Comparison of ENCODE assay signal across 18 mouse cellular contexts in genomic region chr2:101592886-101593285, GRCm38 (mm10). TPM values are rescaled to one million over a fixed set of nuclear protein-coding genes. Genes with fewer than 3 reads are reported as not detected.
DNase-seq lines count a peak whose midpoint lies in the region; ATAC-seq and TF ChIP-seq lines count a peak whose summit lies in the region.
"Had no signal": no experiment of that assay in that cellular context is flagged by ENCODE, and none has a peak within 500 bp of the region (broad histone marks: within the 10 kb centered on the region; RNA-seq: fewer than 3 reads in every experiment).

No protein-coding gene starts in this region.

- no peak overlapping the region for H3K4me2 ChIP-seq in forebrain, postnatal 0 days (ENCODE audit: low read depth)
- H3K4me2 ChIP-seq in neural tube, embryonic 15.5 days: 0 out of 2 replicates have a peak overlapping the region, but pooled peaks have one; percentile 1
- no peak overlapping the region for H3K4me2 ChIP-seq in kidney, embryonic 14.5 days (replicated peaks; ENCODE audit: low read depth, low read length)
- H3K4me2 ChIP-seq: liver, embryonic 12.5 days had no signal

- no peak for TF ChIP-seq CTCF in thymus, adult 2 months (IDR thresholded peaks at IDR 0.05; ENCODE audit: borderline replicate concordance, control insufficient read depth, extremely low read depth, insufficient read depth, low read length, poor library complexity)
- no peak for TF ChIP-seq CTCF in forebrain, postnatal 0 days (IDR thresholded peaks at IDR 0.05; ENCODE audit: low read depth)

- H3K27ac ChIP-seq in thymus, adult 2 months (ENCODE audit: control insufficient read depth, insufficient read depth, low read length): peak overlapping the region; percentile 90; the same call in 1 of the 2 replicates
- H3K27ac ChIP-seq in forebrain, postnatal 0 days (ENCODE audit: low read depth, low read length): no peak overlapping the region
- peak overlapping the region; percentile 69 for H3K27ac ChIP-seq in midbrain, embryonic 10.5 days (replicated peaks)
- peak overlapping the region; percentile 60 for H3K27ac ChIP-seq in neural tube, embryonic 15.5 days (replicated peaks)
- H3K27ac ChIP-seq in kidney, embryonic 14.5 days (ENCODE audit: low read depth, low read length): no peak overlapping the region
- H3K27ac ChIP-seq: liver, embryonic 12.5 days had no signal

- no peaks in the 10 kb centered on the region for H3K36me3 ChIP-seq in thymus, adult 2 months (ENCODE audit: control insufficient read depth, insufficient read depth, low read length)
- no peaks in the 10 kb centered on the region for H3K36me3 ChIP-seq in forebrain, postnatal 0 days (ENCODE audit: insufficient read depth)
- H3K36me3 ChIP-seq in midbrain, embryonic 10.5 days: no peaks in the 10 kb centered on the region
- no peaks in the 10 kb centered on the region for H3K36me3 ChIP-seq in neural tube, embryonic 15.5 days
- H3K36me3 ChIP-seq in kidney, embryonic 14.5 days (ENCODE audit: control insufficient read depth, insufficient read depth, low read length): no peaks in the 10 kb centered on the region
- H3K36me3 ChIP-seq: liver, embryonic 12.5 days had no signal

- no peaks in the 10 kb centered on the region for H3K27me3 ChIP-seq in thymus, adult 2 months (ENCODE audit: control insufficient read depth, insufficient read depth, low read length)
- H3K27me3 ChIP-seq in forebrain, postnatal 0 days (ENCODE audit: insufficient read depth, low read length): no peaks in the 10 kb centered on the region; the same call in 1 of the 2 replicates
- H3K27me3 ChIP-seq in midbrain, embryonic 10.5 days (ENCODE audit: low read depth, poor library complexity, severe bottlenecking): no peaks in the 10 kb centered on the region
- no peaks in the 10 kb centered on the region for H3K27me3 ChIP-seq in neural tube, embryonic 15.5 days (replicated peaks)
- no peaks in the 10 kb centered on the region for H3K27me3 ChIP-seq in kidney, embryonic 14.5 days (ENCODE audit: control insufficient read depth, insufficient read depth, low read length)
- H3K27me3 ChIP-seq: liver, embryonic 12.5 days had no signal

- H3K9ac ChIP-seq in forebrain, postnatal 0 days: no peak overlapping the region
- H3K9ac ChIP-seq in neural tube, embryonic 15.5 days (replicated peaks): no peak overlapping the region
- no peak overlapping the region for H3K9ac ChIP-seq in kidney, embryonic 14.5 days (ENCODE audit: low read depth, low read length)
- H3K9ac ChIP-seq: liver, embryonic 12.5 days had no signal

- peaks cover 32% of the 10 kb centered on the region for H3K4me1 ChIP-seq in thymus, adult 2 months (replicated peaks; ENCODE audit: control insufficient read depth, insufficient read depth, low read length)
- H3K4me1 ChIP-seq in forebrain, postnatal 0 days (ENCODE audit: insufficient read depth): no peaks in the 10 kb centered on the region
- H3K4me1 ChIP-seq in midbrain, embryonic 10.5 days: peaks cover 47% of the 10 kb centered on the region
- peaks cover 26% of the 10 kb centered on the region for H3K4me1 ChIP-seq in neural tube, embryonic 15.5 days
- H3K4me1 ChIP-seq in kidney, embryonic 14.5 days (ENCODE audit: control insufficient read depth, insufficient read depth, low read length): 0 out of 2 replicates have a peak, but pooled peaks cover 3% of the 10 kb centered on the region
- H3K4me1 ChIP-seq: liver, embryonic 12.5 days had no signal

- peak; percentile 42 for ATAC-seq in forebrain, postnatal 0 days
- peak; percentile 13; the same call in 1 of the 2 replicates for ATAC-seq in neural tube, embryonic 15.5 days (ENCODE audit: low FRiP score)
- ATAC-seq in kidney, embryonic 14.5 days (ENCODE audit: low FRiP score, low TSS enrichment): no peak
- ATAC-seq: activated CD4-positive, CD25-positive, alpha-beta regulatory T cell, adult 4 months; inflammation-experienced regulatory T-cells, adult 6 months had no signal

- no peaks in the 10 kb centered on the region for H3K9me3 ChIP-seq in forebrain, postnatal 0 days (ENCODE audit: low read length)
- H3K9me3 ChIP-seq in midbrain, embryonic 10.5 days (replicated peaks): no peaks in the 10 kb centered on the region
- no peaks in the 10 kb centered on the region for H3K9me3 ChIP-seq in neural tube, embryonic 15.5 days (replicated peaks)
- no peaks in the 10 kb centered on the region for H3K9me3 ChIP-seq in kidney, embryonic 14.5 days (ENCODE audit: control insufficient read depth, low read length)
- H3K9me3 ChIP-seq: G1E; liver, embryonic 12.5 days had no signal

- no peak for DNase-seq in thymus, adult 2 months
- no peak for DNase-seq in thymus, postnatal 10 days (ENCODE audit: low spot score in 2 of 2)
- no peak for DNase-seq in forebrain, postnatal 0 days
- no peak for DNase-seq in midbrain, embryonic 10.5 days (ENCODE audit: low spot score)
- DNase-seq in gastrocnemius, adult 18-20 months (ENCODE audit: low spot score): no peak
- DNase-seq: kidney, postnatal 14 days; lung, postnatal 10 days; spleen, adult 18-20 months had no signal

- no peak for TF ChIP-seq POLR2A in thymus, adult 2 months (IDR thresholded peaks at IDR 0.05; ENCODE audit: control insufficient read depth, extremely low read depth, insufficient read depth, low read length, poor library complexity)

- WGBS in thymus, adult 2 months: 94% methylated on average over 8 of the region's 8 CpGs
- 17% methylated on average over 8 of the region's 8 CpGs for WGBS in forebrain, postnatal 0 days
- 66% methylated on average over 8 of the region's 8 CpGs for WGBS in midbrain, embryonic 10.5 days
- WGBS in neural tube, embryonic 15.5 days: 16% methylated on average over 8 of the region's 8 CpGs
- 59% methylated on average over 8 of the region's 8 CpGs for WGBS in kidney, embryonic 14.5 days

- no peak overlapping the region for H3K4me3 ChIP-seq in thymus, adult 2 months (ENCODE audit: control insufficient read depth, insufficient read depth, low read length)
- H3K4me3 ChIP-seq in forebrain, postnatal 0 days (ENCODE audit: low read depth, low read length): no peak overlapping the region
- no peak overlapping the region for H3K4me3 ChIP-seq in midbrain, embryonic 10.5 days
- no peak overlapping the region for H3K4me3 ChIP-seq in neural tube, embryonic 15.5 days (replicated peaks)
- H3K4me3 ChIP-seq in kidney, embryonic 14.5 days (ENCODE audit: low read length): no peak overlapping the region
- H3K4me3 ChIP-seq: liver, embryonic 12.5 days had no signal

RNA-seq across cellular contexts. Expression of gene Rag2, which starts 31.6 kb away (rescaled TPM):
- 41.8 and 55.7 TPM in 2 replicates for polyA plus RNA-seq in thymus, adult 2 months (2012; rRNA removed)
- not detected in 2 replicates for total RNA-seq in forebrain, postnatal 0 days (2014; rRNA removed)
- polyA plus RNA-seq in forebrain, postnatal 0 days (2015; fragmentation: Nextera tagmentation; extraction: Ambion mirVana): not detected in 2 replicates
- polyA plus RNA-seq in midbrain, embryonic 10.5 days (2016; fragmentation: Nextera tagmentation; extraction: Ambion mirVana): not detected in 2 replicates
- 13.1 TPM in 1 of 2 replicates, not detected in the other for polyA plus RNA-seq in neural tube, embryonic 15.5 days (2015; fragmentation: Nextera tagmentation; extraction: Ambion mirVana)
- total RNA-seq in gastrocnemius, adult 18-20 months (2021): not detected
- 0.11 TPM in 1 of 2 replicates, not detected in the other for polyA plus RNA-seq in kidney, embryonic 14.5 days (2014; fragmentation: Nextera tagmentation; extraction: Ambion mirVana)
- total RNA-seq: gastrocnemius, postnatal 4 days; left cerebral cortex, adult 18-20 months had no signal
- polyA plus RNA-seq: activated CD4-positive, CD25-positive, alpha-beta regulatory T cell, adult 4 months; C2C12; G1E; heart, embryonic 14.5 days; inflammation-experienced regulatory T-cells, adult 6 months had no signal

RNA-seq across cellular contexts. Expression of gene Rag1, which starts 56.4 kb away (rescaled TPM):
- 330 and 350 TPM in 2 replicates for polyA plus RNA-seq in thymus, adult 2 months (2012; rRNA removed)
- 0.23 and 0.43 TPM in 2 replicates for total RNA-seq in forebrain, postnatal 0 days (2014; rRNA removed)
- 0.04 and 0.10 TPM in 2 replicates for polyA plus RNA-seq in forebrain, postnatal 0 days (2015; fragmentation: Nextera tagmentation; extraction: Ambion mirVana)
- 0.02 and 0.10 TPM in 2 replicates for polyA plus RNA-seq in midbrain, embryonic 10.5 days (2016; fragmentation: Nextera tagmentation; extraction: Ambion mirVana)
- 0.04 and 11.6 TPM in 2 replicates for polyA plus RNA-seq in neural tube, embryonic 15.5 days (2015; fragmentation: Nextera tagmentation; extraction: Ambion mirVana)
- not detected for total RNA-seq in gastrocnemius, adult 18-20 months (2021)
- polyA plus RNA-seq in kidney, embryonic 14.5 days (2014; fragmentation: Nextera tagmentation; extraction: Ambion mirVana): 0.03 TPM in 1 of 2 replicates, not detected in the other
- polyA plus RNA-seq: activated CD4-positive, CD25-positive, alpha-beta regulatory T cell, adult 4 months; C2C12; heart, embryonic 14.5 days; inflammation-experienced regulatory T-cells, adult 6 months had no signal

RNA-seq across cellular contexts. Expression of gene B230118H07Rik, which starts 56.4 kb away (rescaled TPM):
- polyA plus RNA-seq in thymus, adult 2 months (2012; rRNA removed): 2.8 and 3.4 TPM in 2 replicates
- total RNA-seq in forebrain, postnatal 0 days (2014; rRNA removed): 20.0 and 29.5 TPM in 2 replicates
- 52.0 and 61.3 TPM in 2 replicates for polyA plus RNA-seq in forebrain, postnatal 0 days (2015; fragmentation: Nextera tagmentation; extraction: Ambion mirVana)
- polyA plus RNA-seq in midbrain, embryonic 10.5 days (2016; fragmentation: Nextera tagmentation; extraction: Ambion mirVana): 57.4 and 64.1 TPM in 2 replicates
- 50.1 and 53.8 TPM in 2 replicates for polyA plus RNA-seq in neural tube, embryonic 15.5 days (2015; fragmentation: Nextera tagmentation; extraction: Ambion mirVana)
- 10 to 100 TPM; 81.0 to 87.2 TPM for total RNA-seq in gastrocnemius, adult 18-20 months (2021)
- 60.6 and 83.0 TPM in 2 replicates for polyA plus RNA-seq in kidney, embryonic 14.5 days (2014; fragmentation: Nextera tagmentation; extraction: Ambion mirVana)

Comparison
In these comparisons a context has a peak if more than half of its experiments do, and no peak if none do; other contexts are left out.
1. H3K27ac ChIP-seq: peak in thymus, adult 2 months (single experiment), midbrain, embryonic 10.5 days (single experiment) and neural tube, embryonic 15.5 days (single experiment); none in forebrain, postnatal 0 days (single experiment) and kidney, embryonic 14.5 days (single experiment).
2. RNA of gene Rag1, which starts 56.4 kb away (polyA plus RNA-seq): 330 to 350 TPM in thymus, adult 2 months; 0.04 to 0.10 TPM in forebrain, postnatal 0 days, 0.04 to 11.6 TPM in neural tube, embryonic 15.5 days, 0.03 TPM in kidney, embryonic 14.5 days and 0.02 to 0.10 TPM in midbrain, embryonic 10.5 days; every median in the first group is over 10 times any median in the second.
3. RNA of gene B230118H07Rik, which starts 56.4 kb away (polyA plus RNA-seq): 57.4 to 64.1 TPM in midbrain, embryonic 10.5 days, 60.6 to 83.0 TPM in kidney, embryonic 14.5 days, 52.0 to 61.3 TPM in forebrain, postnatal 0 days and 50.1 to 53.8 TPM in neural tube, embryonic 15.5 days; 2.8 to 3.4 TPM in thymus, adult 2 months; every median in the first group is over 10 times any median in the second.